Mouse (Mus musculus) CH12.LX (cell line): ENCODE measurements around the gene Htra2. TPM values are rescaled to one million over a fixed set of nuclear protein-coding genes. Genes with fewer than 3 reads are reported as not detected.

ENCODE experiments used
- DNase-seq: peaks from one replicate; pipeline ENCODE4 v3.0.0-alpha.2; 2013; ENCODE audit errors: extremely low read depth
- H3K27ac ChIP-seq: 2 replicates; pipeline ENCODE4 v1.5.1; 2012; ENCODE audit warnings: low read depth, mild to moderate bottlenecking, control low read depth, moderate library complexity; ENCODE audit not compliant: insufficient read depth
- H3K27me3 ChIP-seq: replicated peaks from 2 replicates; pipeline ENCODE3; 2012; ENCODE audit warnings: inconsistent platforms
- H3K36me3 ChIP-seq, 2 experiments: replicated peaks in 1 of 2; 2 replicates each; pipeline versions ENCODE3 to v1.6.1; 2012; ENCODE audit warnings: inconsistent platforms in 1 of 2, low read length in 1 of 2, mild to moderate bottlenecking in 1 of 2, mixed read lengths in 1 of 2, moderate library complexity in 1 of 2; ENCODE audit not compliant: control insufficient read depth in 1 of 2, insufficient read depth in 1 of 2
- H3K4me1 ChIP-seq, 2 experiments: 2 replicates each; pipeline ENCODE4 v1.6.1; 2012; ENCODE audit warnings: inconsistent platforms in 1 of 2, moderate library complexity in 1 of 2; ENCODE audit not compliant: insufficient read depth in 2 of 2, control insufficient read depth in 1 of 2
- H3K4me2 ChIP-seq: 2 replicates; pipeline ENCODE4 v1.6.1; 2012; ENCODE audit warnings: low read depth, mild to moderate bottlenecking, control low read depth; ENCODE audit not compliant: poor library complexity, insufficient read depth, severe bottlenecking
- H3K4me3 ChIP-seq, 3 experiments: fragments of 150-350 bp in 1 of 3; sonication (generic) in 1 of 3; replicated peaks in 1 of 3; 2 replicates each; pipeline versions ENCODE3 to v1.5.1; 2011 to 2012; ENCODE audit warnings: low read depth in 2 of 3, low read length in 2 of 3, mild to moderate bottlenecking in 2 of 3, moderate library complexity in 2 of 3, control low read depth in 1 of 3, improper control_type of control experiment in 1 of 3, inconsistent platforms in 1 of 3, mixed read lengths in 1 of 3; ENCODE audit not compliant: poor library complexity in 1 of 3
- H3K79me2 ChIP-seq: replicated peaks from 2 replicates; pipeline ENCODE4 v1.6.1; 2012; ENCODE audit warnings: mild to moderate bottlenecking, moderate library complexity; ENCODE audit not compliant: control insufficient read depth, poor library complexity, insufficient read depth, severe bottlenecking; ENCODE audit errors: extremely low read depth
- H3K9ac ChIP-seq: 2 replicates; pipeline ENCODE4 v1.6.1; 2012; ENCODE audit warnings: low read depth, mild to moderate bottlenecking, control low read depth, moderate library complexity; ENCODE audit not compliant: insufficient read depth
- H3K9me3 ChIP-seq: replicated peaks from 2 replicates; pipeline ENCODE3; 2012; ENCODE audit warnings: low read length, inconsistent platforms, mixed read lengths
- BHLHE40 ChIP-seq: IDR thresholded peaks from 2 replicates; pipeline ENCODE4 v1.6.1; 2011; ENCODE audit warnings: mild to moderate bottlenecking, low read depth, low read length, improper control_type of control experiment
- CHD1 ChIP-seq: IDR thresholded peaks from 2 replicates; pipeline ENCODE4 v1.6.1; 2012; ENCODE audit warnings: low read depth, low read length, improper control_type of control experiment, inconsistent platforms
- CHD2 ChIP-seq: IDR thresholded peaks from 2 replicates; pipeline ENCODE4 v1.6.1; 2011; ENCODE audit warnings: low read length, improper control_type of control experiment
- CTCF ChIP-seq, 2 experiments: IDR thresholded peaks in 1 of 2; conservative IDR thresholded peaks in 1 of 2; 2 replicates each; pipeline ENCODE4 v1.5.1; 2011 to 2012; ENCODE audit warnings: low read depth in 2 of 2, low read length in 2 of 2, improper control_type of control experiment in 1 of 2, inconsistent platforms in 1 of 2, mild to moderate bottlenecking in 1 of 2, moderate library complexity in 1 of 2
- E2F4 ChIP-seq: IDR thresholded peaks from 2 replicates; pipeline ENCODE4 v1.6.1; 2011; ENCODE audit warnings: low read depth, low read length, improper control_type of control experiment; ENCODE audit not compliant: insufficient replicate concordance
- ELF1 ChIP-seq: IDR thresholded peaks from 2 replicates; pipeline ENCODE4 v1.6.1; 2014; ENCODE audit warnings: low read depth, mild to moderate bottlenecking, inconsistent platforms, low read length, improper control_type of control experiment
- EP300 ChIP-seq: IDR thresholded peaks from 2 replicates; pipeline ENCODE4 v1.6.1; 2011; ENCODE audit warnings: low read length, improper control_type of control experiment
- ETS1 ChIP-seq: conservative IDR thresholded peaks from 2 replicates; pipeline ENCODE4 v1.6.1; 2012; ENCODE audit warnings: low read depth, mild to moderate bottlenecking, inconsistent platforms, low read length, improper control_type of control experiment, moderate library complexity
- GABPA ChIP-seq: IDR thresholded peaks from 2 replicates; pipeline ENCODE4 v1.6.1; 2012; ENCODE audit warnings: low read depth, low read length, improper control_type of control experiment, inconsistent platforms; ENCODE audit not compliant: insufficient replicate concordance
- HCFC1 ChIP-seq: IDR thresholded peaks from 2 replicates; pipeline ENCODE4 v1.6.1; 2012; ENCODE audit warnings: low read depth, mild to moderate bottlenecking, inconsistent platforms, low read length, improper control_type of control experiment
- IRF4 ChIP-seq: IDR thresholded peaks from 2 replicates; pipeline ENCODE4 v1.6.1; 2014; ENCODE audit warnings: low read depth, mild to moderate bottlenecking, inconsistent platforms, low read length, improper control_type of control experiment
- JUN ChIP-seq: IDR thresholded peaks from 2 replicates; pipeline ENCODE4 v1.6.1; 2011; ENCODE audit warnings: low read depth, mild to moderate bottlenecking, low read length, improper control_type of control experiment, moderate library complexity; ENCODE audit not compliant: insufficient read depth
- JUND ChIP-seq: conservative IDR thresholded peaks from 2 replicates; pipeline ENCODE4 v1.6.1; 2011; ENCODE audit warnings: low read depth, low read length, improper control_type of control experiment
- KAT2A ChIP-seq: IDR thresholded peaks from 2 replicates; pipeline ENCODE4 v1.6.1; 2012; ENCODE audit warnings: low read length, improper control_type of control experiment, inconsistent platforms; ENCODE audit not compliant: insufficient replicate concordance
- MAFK ChIP-seq: IDR thresholded peaks from 2 replicates; pipeline ENCODE4 v1.6.1; 2011; ENCODE audit warnings: low read length, improper control_type of control experiment; ENCODE audit not compliant: insufficient replicate concordance
- MAX ChIP-seq: IDR thresholded peaks from 2 replicates; pipeline ENCODE4 v1.6.1; 2011; ENCODE audit warnings: low read length, improper control_type of control experiment
- MAZ ChIP-seq: IDR thresholded peaks from 2 replicates; pipeline ENCODE4 v1.6.1; 2012; ENCODE audit warnings: low read depth, mild to moderate bottlenecking, inconsistent platforms, low read length, improper control_type of control experiment, moderate library complexity
- MYC ChIP-seq: IDR thresholded peaks from 2 replicates; pipeline ENCODE4 v1.6.1; 2011; ENCODE audit warnings: low read depth, mild to moderate bottlenecking, improper control_type of control experiment, low read length
- NELFE ChIP-seq: IDR thresholded peaks from 2 replicates; pipeline ENCODE4 v1.6.1; 2011; ENCODE audit warnings: low read depth, low read length, improper control_type of control experiment
- NRF1 ChIP-seq: IDR thresholded peaks from 2 replicates; pipeline ENCODE4 v1.6.1; 2014; ENCODE audit warnings: low read depth, mild to moderate bottlenecking, inconsistent platforms, low read length, improper control_type of control experiment, moderate library complexity
- PAX5 ChIP-seq: IDR thresholded peaks from 2 replicates; pipeline ENCODE4 v1.6.1; 2012; ENCODE audit warnings: low read length, inconsistent platforms, mixed read lengths
- POLR2A ChIP-seq: IDR thresholded peaks from 2 replicates; pipeline ENCODE4 v1.6.1; 2011; ENCODE audit warnings: low read depth, mild to moderate bottlenecking, improper control_type of control experiment, low read length
- POLR2AphosphoS2 ChIP-seq: IDR thresholded peaks from 2 replicates; pipeline ENCODE4 v1.6.1; 2011; ENCODE audit warnings: low read depth, low read length, improper control_type of control experiment
- RAD21 ChIP-seq: IDR thresholded peaks from 2 replicates; pipeline ENCODE4 v1.6.1; 2011; ENCODE audit warnings: low read depth, mild to moderate bottlenecking, low read length, improper control_type of control experiment, moderate library complexity
- SIN3A ChIP-seq: IDR thresholded peaks from 2 replicates; pipeline ENCODE4 v1.6.1; 2012; ENCODE audit warnings: low read length, improper control_type of control experiment, inconsistent platforms
- SMC3 ChIP-seq: IDR thresholded peaks from 2 replicates; pipeline ENCODE4 v1.6.1; 2011; ENCODE audit warnings: low read depth, low read length, improper control_type of control experiment
- TBP ChIP-seq: conservative IDR thresholded peaks from 2 replicates; pipeline ENCODE4 v1.6.1; 2011; ENCODE audit warnings: low read depth, low read length, improper control_type of control experiment
- ZC3H11A ChIP-seq: IDR thresholded peaks from 2 replicates; pipeline ENCODE4 v1.6.1; 2012; ENCODE audit warnings: low read depth, mild to moderate bottlenecking, inconsistent platforms, low read length, improper control_type of control experiment
- ZKSCAN1 ChIP-seq: IDR thresholded peaks from 2 replicates; pipeline ENCODE4 v1.6.1; 2012; ENCODE audit warnings: low read depth, inconsistent platforms, low read length, improper control_type of control experiment, borderline replicate concordance
- ZMIZ1 ChIP-seq: IDR thresholded peaks from 2 replicates; pipeline ENCODE4 v1.6.1; 2012; ENCODE audit warnings: low read depth, mild to moderate bottlenecking, inconsistent platforms, low read length, improper control_type of control experiment
- ZNF384 ChIP-seq: IDR thresholded peaks from 2 replicates; pipeline ENCODE4 v1.6.1; 2012; ENCODE audit warnings: low read depth, low read length, improper control_type of control experiment, inconsistent platforms
- dilution Hi-C: fragments of 300-500 bp; cut with MboI; formaldehyde crosslinking; loops from 2 replicates; pipeline ENCODE4 v1.14.3; 2020; ENCODE audit warnings: low sequenced_read_pairs; ENCODE audit not compliant: extremely low pct_unique_long_range_greater_than_20kb, extremely low pct_ligation_motif_present
- in situ Hi-C: fragments of 300-500 bp; cut with MboI; formaldehyde crosslinking; loops from 3 replicates; pipeline ENCODE4 v1.14.3; 2019; ENCODE audit warnings: low sequenced_read_pairs, low pct_ligation_motif_present, low pct_unique_long_range_greater_than_20kb, mixed read lengths
- polyA plus RNA-seq: library from polyadenylated mRNA; unstranded; fragments of >175 nt; gene quantifications from 2 replicates; pipeline ENCODE4 v1.2.1, GENCODE M21; 2012; ENCODE audit warnings: low read depth; ENCODE audit not compliant: insufficient read length
- total RNA-seq, 2 experiments: library from RNA; depleted of rRNA; stranded (reverse); fragments of 300-350 nt in 1 of 2; fragments of >200 nt in 1 of 2; gene quantifications; 2 replicates each; pipeline ENCODE4 v1.2.3; 2012 to 2014

Htra2 gene
- total and polyA plus RNA-seq, 3 experiments, result 113 to 185 (median 137) TPM

DNA sequence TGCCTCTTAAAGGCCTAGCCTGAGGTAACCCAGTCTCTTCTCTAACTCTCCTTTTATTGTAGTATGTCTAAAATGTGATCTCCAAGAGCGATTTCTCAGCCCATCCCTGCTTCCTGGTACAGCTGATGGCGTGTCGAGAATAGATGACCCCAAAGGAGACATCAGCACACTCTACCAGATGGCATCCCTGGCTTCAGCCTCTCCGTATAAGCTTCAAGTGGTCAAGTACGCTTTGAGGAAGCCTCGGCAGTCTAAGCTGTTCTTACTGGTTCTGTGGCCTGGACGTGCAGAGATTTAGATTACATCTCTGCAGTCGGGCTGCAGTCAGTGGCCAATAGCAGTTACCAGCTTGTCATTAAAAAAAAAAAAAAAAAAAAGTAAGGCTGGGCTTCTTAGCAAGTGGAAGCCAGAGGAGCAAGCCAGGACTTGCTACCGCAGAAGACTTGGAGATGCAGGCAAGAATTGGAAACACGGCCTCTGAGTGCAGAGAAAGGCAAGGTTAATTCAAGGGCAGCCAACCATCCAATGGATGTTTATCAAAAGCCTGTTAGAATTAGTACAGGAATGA, 49.5 kb downstream of the Htra2 start:
- dilution Hi-C loops, result no loop called here
- peak overlapping the region; percentile 92; the same call in 1 of the 2 replicates for H3K9ac ChIP-seq
- TF ChIP-seq ZNF384 (peak; percentile 64), CHD1 (peak; percentile 73; the same call in 1 of the 2 replicates), EP300 (no peak)
- TF ChIP-seq, all 38 proteins: peak for 2
- no peak for DNase-seq
- Histone ChIP-seq H3K27ac (peak overlapping the region; percentile 69), H3K27me3 (no peaks in the 10 kb centered on the region), H3K4me2 (peak overlapping the region; percentile 96; the same call in 1 of the 2 replicates), H3K79me2 (no peaks in the 10 kb centered on the region; the same call in 1 of the 2 replicates), H3K9me3 (no peaks in the 10 kb centered on the region), H3K4me1 (peaks cover 17 to 51% of the 10 kb centered on the region in 2 experiments), H3K4me3 (no peak overlapping the region), H3K36me3 (peaks cover 0 to 2% of the 10 kb centered on the region in 2 experiments)
- in situ Hi-C loops, result loop anchor here (5.0 kb wide), 1 partner anchor 37 kb away; no protein-coding TSS in a partner anchor

DNA sequence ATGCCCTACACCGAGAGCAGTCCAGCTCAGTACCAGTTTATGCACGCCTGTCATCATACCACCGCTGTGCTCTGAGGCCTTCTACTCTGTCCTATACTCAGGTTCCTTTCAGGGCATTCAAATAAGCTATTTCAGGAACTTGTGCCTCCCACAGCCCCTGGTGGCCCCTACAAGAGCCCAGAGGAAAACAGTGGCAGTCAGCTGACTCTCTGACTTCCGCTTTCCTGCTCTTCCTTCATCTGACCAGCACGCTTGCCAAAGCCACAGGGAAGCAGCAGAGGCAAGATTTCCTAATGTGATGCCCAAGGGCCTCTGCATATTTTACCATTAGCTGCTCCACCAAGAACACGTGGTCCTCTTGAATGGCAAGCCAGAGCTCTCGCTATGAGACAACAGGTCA, 50.2 kb downstream of the Htra2 start:
- H3K9ac ChIP-seq, result peak overlapping the region; percentile 92
- in situ Hi-C loops, result loop anchor here (5.0 kb wide), 1 partner anchor 37 kb away; no protein-coding TSS in a partner anchor
- H3K4me1 ChIP-seq, result peaks cover 17 to 44% of the 10 kb centered on the region in 2 experiments
- no peak for TF ChIP-seq ZC3H11A
- TF ChIP-seq ZKSCAN1, result no peak
- TF ChIP-seq ETS1, result peak; percentile 93
- TF ChIP-seq JUND, result no peak
- TF ChIP-seq GABPA, result no peak
- peak; percentile 88 for TF ChIP-seq ELF1
- TF ChIP-seq MAFK, result no peak
- no peak; the same call in 1 of the 2 replicates for TF ChIP-seq NELFE
- peak; percentile 44 for TF ChIP-seq EP300
- peak in 1 of 2 experiments; percentile 11; a peak in 1 of 4 replicates for TF ChIP-seq CTCF (conservative IDR thresholded peaks at IDR 0.05 in 1 of 2, IDR thresholded peaks at IDR 0.05 in 1 of 2; ENCODE audit: low read depth in 2 of 2, low read length in 2 of 2)
- TF ChIP-seq CHD2, result no peak
- TF ChIP-seq PAX5, result no peak
- peak; percentile 67 for TF ChIP-seq POLR2A
- peak; percentile 83; the same call in 1 of the 2 replicates for TF ChIP-seq TBP
- no peak for TF ChIP-seq JUN
- peak; percentile 96 for TF ChIP-seq MAX
- no peak for TF ChIP-seq E2F4
- peak; percentile 51; the same call in 1 of the 2 replicates for TF ChIP-seq HCFC1
- TF ChIP-seq SIN3A, result peak; percentile 59; the same call in 1 of the 2 replicates
- no peak for TF ChIP-seq POLR2AphosphoS2
- TF ChIP-seq MYC, result peak; percentile 93
- TF ChIP-seq CHD1, result no peak
- TF ChIP-seq ZNF384, result no peak
- no peak for TF ChIP-seq ZMIZ1
- TF ChIP-seq IRF4, result peak; percentile 61
- peak; percentile 97 for TF ChIP-seq BHLHE40
- TF ChIP-seq KAT2A, result no peak
- TF ChIP-seq RAD21, result no peak; the same call in 1 of the 2 replicates
- TF ChIP-seq MAZ, result no peak; the same call in 1 of the 2 replicates
- TF ChIP-seq NRF1, result no peak
- peak; percentile 8; the same call in 1 of the 2 replicates for TF ChIP-seq SMC3

More for the DNA sequence above, 50.2 kb downstream of the Htra2 start:
- Histone ChIP-seq H3K27me3 (no peaks in the 10 kb centered on the region), H3K4me2 (peak overlapping the region; percentile 96), H3K4me3 (peak overlapping the region; percentile 48 to 60 (median 54)), H3K9me3 (no peaks in the 10 kb centered on the region), H3K27ac (peak overlapping the region; percentile 69), H3K79me2 (no peaks in the 10 kb centered on the region; the same call in 1 of the 2 replicates), H3K36me3 (peaks cover 0 to 2% of the 10 kb centered on the region in 2 experiments)
- dilution Hi-C loops, result no loop called here
- peak; percentile 88 for DNase-seq
